ENCODE assay signal across 8 mouse cellular contexts in the genomic region with DNA sequence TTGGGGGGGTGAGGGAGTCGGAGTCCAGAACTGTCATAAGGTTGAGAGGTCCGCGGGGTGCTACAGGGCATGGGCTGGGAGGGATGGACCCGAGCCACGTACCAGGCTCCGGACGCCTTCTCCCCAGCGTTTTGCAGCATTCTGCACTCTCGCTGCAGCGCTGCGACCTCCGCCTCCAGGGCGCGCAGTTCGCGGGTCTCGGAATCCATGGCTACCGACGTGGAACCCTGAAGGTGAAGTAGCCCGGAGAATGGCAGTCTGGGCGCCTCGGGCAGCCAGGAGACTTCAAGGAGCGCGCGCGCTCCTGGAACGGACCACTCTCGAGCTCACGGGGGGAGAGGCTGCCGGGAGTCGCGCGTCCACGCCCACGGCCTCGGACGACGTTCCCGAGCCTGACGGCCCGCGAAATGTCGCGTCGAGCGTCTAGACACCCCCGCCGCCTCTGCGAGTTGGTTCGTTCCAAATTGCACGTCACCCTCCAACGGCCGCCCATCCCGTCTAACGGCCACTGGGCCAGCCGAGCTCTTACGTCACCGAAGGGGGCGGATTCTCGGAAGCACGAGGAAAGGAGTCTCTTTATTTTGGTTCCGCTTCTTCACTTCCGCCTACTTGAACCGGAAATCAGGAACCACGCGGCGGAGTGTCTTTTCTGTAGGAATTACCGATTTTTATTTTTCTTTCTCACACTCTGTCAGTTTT. TPM values are rescaled to one million over a fixed set of nuclear protein-coding genes. Genes with fewer than 3 reads are reported as not detected.
A peak's percentile ranks its signal among the peaks of the same experiment; 100 is the strongest.
DNase-seq lines count a peak whose midpoint lies in the region; ATAC-seq and TF ChIP-seq lines count a peak whose summit lies in the region.

TSS of gene Cenpp (minus strand) at position 305 of the 699 bp plus-strand sequence.
TSS of gene Nol8 (plus strand) at position 598 of the 699 bp plus-strand sequence.

- peak within 1 kb of the TSS; percentile 89 for H3K4me2 ChIP-seq in embryonic facial prominence, embryonic 14.5 days (ENCODE audit: low read depth, low read length)
- peak within 1 kb of the TSS; percentile 87 for H3K4me2 ChIP-seq in limb, embryonic 13.5 days (replicated peaks)
- peak within 1 kb of the TSS; percentile 94 for H3K4me2 ChIP-seq in midbrain, embryonic 16.5 days (ENCODE audit: low read length)

- 0% methylated on average over 35 of the region's 68 CpGs for WGBS in embryonic facial prominence, embryonic 14.5 days
- WGBS in heart, adult 2 months = under 1% methylated on average over 68 of the region's 68 CpGs
- whole genome bisulfite sequencing in limb, embryonic 13.5 days = under 1% methylated on average over 68 of the region's 68 CpGs
- under 1% methylated on average over 68 of the region's 68 CpGs for WGBS in midbrain, embryonic 16.5 days

- no peak for TF ChIP-seq POLR2A in heart, adult 2 months (IDR thresholded peaks at IDR 0.05; ENCODE audit: insufficient read depth, low read depth, low read length)

- no peak within 1 kb of the TSS; the same call in 1 of the 2 replicates for H3K27ac ChIP-seq in embryonic facial prominence, embryonic 14.5 days (replicated peaks; ENCODE audit: low read depth, low read length)
- peak within 1 kb of the TSS; percentile 83 for H3K27ac ChIP-seq in heart, adult 2 months
- no peak within 1 kb of the TSS; the same call in 1 of the 2 replicates for H3K27ac ChIP-seq in limb, embryonic 13.5 days
- peak within 1 kb of the TSS; percentile 17; the same call in 1 of the 2 replicates for H3K27ac ChIP-seq in midbrain, embryonic 16.5 days (ENCODE audit: low read length)

- H3K79me2 ChIP-seq in heart, adult 2 months (replicated peaks; ENCODE audit: control insufficient read depth, insufficient read depth, low read length) = no peaks in the 10 kb centered on the region

- no peaks in the 10 kb centered on the region for H3K9me3 ChIP-seq in embryonic facial prominence, embryonic 14.5 days (ENCODE audit: control insufficient read depth, low read length)
- no peaks in the 10 kb centered on the region for H3K9me3 ChIP-seq in limb, embryonic 13.5 days
- no peaks in the 10 kb centered on the region for H3K9me3 ChIP-seq in midbrain, embryonic 16.5 days (replicated peaks; ENCODE audit: control insufficient read depth, low read length, poor library complexity, severe bottlenecking)

- intact Hi-C loops in heart, adult 2 months (cut with DNase I) = loop anchor here (5.0 kb wide), 1 partner anchor 435 kb away; the partner anchor contains the start of gene Card19

- TF ChIP-seq EP300 in heart, adult 2 months (IDR thresholded peaks at IDR 0.05; ENCODE audit: insufficient read depth, low read depth, low read length) = peak; percentile 48; the same call in 1 of the 2 replicates

- no peaks in the 10 kb centered on the region for H3K27me3 ChIP-seq in embryonic facial prominence, embryonic 14.5 days (replicated peaks; ENCODE audit: control insufficient read depth, insufficient read depth, low read length)
- H3K27me3 ChIP-seq in heart, adult 2 months (ENCODE audit: control insufficient read depth, insufficient read depth, low read length) = no peaks in the 10 kb centered on the region
- H3K27me3 ChIP-seq in limb, embryonic 13.5 days = no peaks in the 10 kb centered on the region
- H3K27me3 ChIP-seq in midbrain, embryonic 16.5 days (ENCODE audit: control insufficient read depth, insufficient read depth, low read depth, low read length) = no peaks in the 10 kb centered on the region

- peak within 1 kb of the TSS; percentile 63 for H3K4me3 ChIP-seq in embryonic facial prominence, embryonic 14.5 days (ENCODE audit: low read depth, low read length)
- H3K4me3 ChIP-seq in heart, adult 2 months = peak within 1 kb of the TSS; percentile 76
- peak within 1 kb of the TSS; percentile 84 for H3K4me3 ChIP-seq in limb, embryonic 13.5 days
- H3K4me3 ChIP-seq in midbrain, embryonic 16.5 days (ENCODE audit: low read depth, low read length) = peak within 1 kb of the TSS; percentile 88

- no peak for TF ChIP-seq CTCF in heart, adult 2 months (IDR thresholded peaks at IDR 0.05)

- 0 out of 2 replicates have a peak, but pooled peaks cover 5% of the 10 kb centered on the region for H3K36me3 ChIP-seq in embryonic facial prominence, embryonic 14.5 days (ENCODE audit: control insufficient read depth, insufficient read depth, low read length)
- no peaks in the 10 kb centered on the region; the same call in 1 of the 2 replicates for H3K36me3 ChIP-seq in heart, adult 2 months (ENCODE audit: control insufficient read depth, insufficient read depth, low read length)
- H3K36me3 ChIP-seq in limb, embryonic 13.5 days = peaks cover 12% of the 10 kb centered on the region
- 0 out of 2 replicates have a peak, but pooled peaks cover 2% of the 10 kb centered on the region for H3K36me3 ChIP-seq in midbrain, embryonic 16.5 days (ENCODE audit: control insufficient read depth, insufficient read depth, low read length)

- peak; percentile 98 for DNase-seq in 3T3-L1 (ENCODE audit: low read depth, low spot score)
- DNase-seq in adrenal gland, postnatal 4 days (ENCODE audit: low spot score in 2 of 2) = peak; percentile 94 to 98
- DNase-seq in embryonic facial prominence, embryonic 14.5 days (ENCODE audit: low spot score) = peak; percentile 99
- peak; percentile 98 to 99 for DNase-seq in heart, adult 2 months
- DNase-seq in kidney, adult 8-10 months = peak; percentile 98 to 99
- peak; percentile 98 to 100 for DNase-seq in spleen, postnatal 10 days (ENCODE audit: low spot score in 2 of 2)

- peak within 1 kb of the TSS; percentile 67 for H3K9ac ChIP-seq in embryonic facial prominence, embryonic 14.5 days (ENCODE audit: low read depth, low read length)
- H3K9ac ChIP-seq in heart, adult 2 months (ENCODE audit: low read depth, low read length) = peak within 1 kb of the TSS; percentile 85
- H3K9ac ChIP-seq in limb, embryonic 13.5 days = peak within 1 kb of the TSS; percentile 73
- H3K9ac ChIP-seq in midbrain, embryonic 16.5 days (ENCODE audit: low read depth, low read length) = peak within 1 kb of the TSS; percentile 67

- peaks cover 13% of the 10 kb centered on the region; the same call in 1 of the 2 replicates for H3K4me1 ChIP-seq in embryonic facial prominence, embryonic 14.5 days (ENCODE audit: control insufficient read depth, insufficient read depth, low read length)
- peaks cover 2% of the 10 kb centered on the region; the same call in 1 of the 2 replicates for H3K4me1 ChIP-seq in heart, adult 2 months (ENCODE audit: control insufficient read depth, insufficient read depth, low read length)
- H3K4me1 ChIP-seq in limb, embryonic 13.5 days = peaks cover 21% of the 10 kb centered on the region
- peaks cover 14% of the 10 kb centered on the region for H3K4me1 ChIP-seq in midbrain, embryonic 16.5 days (ENCODE audit: control insufficient read depth, insufficient read depth, low read length)

- ATAC-seq in embryonic facial prominence, embryonic 14.5 days (ENCODE audit: low read depth) = peak; percentile 99
- ATAC-seq in limb, embryonic 13.5 days (ENCODE audit: low FRiP score, low read depth) = peak; percentile 98
- peak; percentile 100 for ATAC-seq in midbrain, embryonic 16.5 days

RNA-seq across cellular contexts. Expression of gene Cenpp, which starts in this region (rescaled TPM):
- 1 to 10 TPM; 8.8 to 9.8 TPM for total RNA-seq in adrenal gland, postnatal 4 days (2021)
- polyA plus RNA-seq in embryonic facial prominence, embryonic 14.5 days (2014; fragmentation: Nextera tagmentation; extraction: Ambion mirVana) = 22.3 and 24.0 TPM in 2 replicates
- total RNA-seq in heart, adult 2 months (2021) = 1 to 10 TPM; 1.8 to 2.4 TPM
- polyA plus RNA-seq in heart, adult 2 months (2012; rRNA removed) = 0.57 and 1.1 TPM in 2 replicates
- 24.3 and 30.9 TPM in 2 replicates for polyA plus RNA-seq in limb, embryonic 13.5 days (2015; fragmentation: Nextera tagmentation; extraction: Ambion mirVana)
- polyA plus RNA-seq in midbrain, embryonic 16.5 days (2015; fragmentation: Nextera tagmentation; extraction: Ambion mirVana) = 6.1 and 6.6 TPM in 2 replicates

RNA-seq across cellular contexts. Expression of gene Nol8, which starts in this region (rescaled TPM):
- total RNA-seq in adrenal gland, postnatal 4 days (2021) = 10 to 100 TPM; 16.4 to 18.6 TPM
- 14.1 and 14.5 TPM in 2 replicates for polyA plus RNA-seq in embryonic facial prominence, embryonic 14.5 days (2014; fragmentation: Nextera tagmentation; extraction: Ambion mirVana)
- total RNA-seq in heart, adult 2 months (2021) = 10 to 100 TPM; 19.3 to 19.4 TPM
- 1.4 and 3.2 TPM in 2 replicates for polyA plus RNA-seq in heart, adult 2 months (2012; rRNA removed)
- 18.7 and 19.0 TPM in 2 replicates for polyA plus RNA-seq in limb, embryonic 13.5 days (2015; fragmentation: Nextera tagmentation; extraction: Ambion mirVana)
- 13.4 and 18.7 TPM in 2 replicates for polyA plus RNA-seq in midbrain, embryonic 16.5 days (2015; fragmentation: Nextera tagmentation; extraction: Ambion mirVana)

Comparison
In these comparisons a context has a peak if more than half of its experiments do, and no peak if none do; other contexts are left out.
1. H3K27ac ChIP-seq: peak in heart, adult 2 months (single experiment) and midbrain, embryonic 16.5 days (single experiment); none in embryonic facial prominence, embryonic 14.5 days (single experiment) and limb, embryonic 13.5 days (single experiment).
2. Peak in every context shown above with its lines, with median percentiles within 50 percentile points of each other: DNase-seq, ATAC-seq, H3K4me2 ChIP-seq, H3K4me3 ChIP-seq and H3K9ac ChIP-seq.